Mouse (Mus musculus) neural tube, embryonic 13.5 days (tissue): ENCODE results near the gene 6820408C15Rik. TPM values are rescaled to one million over a fixed set of nuclear protein-coding genes. Genes with fewer than 3 reads are reported as not detected.
A peak's percentile ranks its signal among the peaks of the same experiment; 100 is the strongest.

Experiments
- ATAC-seq: fragments of 200-750 bp; cut with Nextera tagmentation; 2 replicates; pipeline ENCODE4 v1.8.0; 2017; ENCODE audit warnings: low read depth, mild to moderate bottlenecking, moderate TSS enrichment, moderate library complexity
- H3K27ac ChIP-seq: fragments of 300-500 bp; sonication (generic); replicated peaks from 2 replicates; pipeline ENCODE4 v1.5.1; 2015; ENCODE audit warnings: moderate library complexity, mild to moderate bottlenecking, inconsistent platforms
- H3K27me3 ChIP-seq: fragments of 300-500 bp; sonication (generic); 2 replicates; pipeline ENCODE4 v1.6.1; 2015; ENCODE audit warnings: mild to moderate bottlenecking, inconsistent platforms
- H3K36me3 ChIP-seq: fragments of 300-500 bp; sonication (generic); 2 replicates; pipeline ENCODE4 v1.6.1; 2015; ENCODE audit warnings: mild to moderate bottlenecking, inconsistent platforms
- H3K4me1 ChIP-seq: fragments of 300-500 bp; sonication (generic); replicated peaks from 2 replicates; pipeline ENCODE4 v1.6.1; 2015; ENCODE audit warnings: inconsistent platforms
- H3K4me2 ChIP-seq: fragments of 300-500 bp; sonication (generic); 2 replicates; pipeline ENCODE4 v1.6.1; 2015; ENCODE audit warnings: inconsistent platforms, mild to moderate bottlenecking, moderate library complexity
- H3K4me3 ChIP-seq: fragments of 300-500 bp; sonication (generic); 2 replicates; pipeline ENCODE4 v1.5.1; 2015; ENCODE audit warnings: mild to moderate bottlenecking, inconsistent platforms
- H3K9ac ChIP-seq: fragments of 300-500 bp; sonication (generic); 2 replicates; pipeline ENCODE4 v1.6.1; 2015; ENCODE audit warnings: moderate library complexity, mild to moderate bottlenecking, inconsistent platforms
- H3K9me3 ChIP-seq: fragments of 300-500 bp; sonication (generic); 2 replicates; pipeline ENCODE4 v1.6.1; 2016; ENCODE audit warnings: inconsistent platforms
- WGBS: fragments of 180-500 bp; shearing (Covaris S2); methylation state at CpG from one replicate; pipeline ENCODE4 v1.1.7; 2015; 5-methylcytosine and 5-hydroxymethylcytosine counted together
- polyA plus RNA-seq: library from polyadenylated mRNA; unstranded; fragments of >200 nt; fragmentation: Nextera tagmentation; extraction: Ambion mirVana; gene quantifications from 2 replicates; pipeline ENCODE4 v1.2.1, GENCODE M21; 2015

6820408C15Rik gene
- polyA plus RNA-seq = 0.67 and 0.83 TPM in 2 replicates

DNA sequence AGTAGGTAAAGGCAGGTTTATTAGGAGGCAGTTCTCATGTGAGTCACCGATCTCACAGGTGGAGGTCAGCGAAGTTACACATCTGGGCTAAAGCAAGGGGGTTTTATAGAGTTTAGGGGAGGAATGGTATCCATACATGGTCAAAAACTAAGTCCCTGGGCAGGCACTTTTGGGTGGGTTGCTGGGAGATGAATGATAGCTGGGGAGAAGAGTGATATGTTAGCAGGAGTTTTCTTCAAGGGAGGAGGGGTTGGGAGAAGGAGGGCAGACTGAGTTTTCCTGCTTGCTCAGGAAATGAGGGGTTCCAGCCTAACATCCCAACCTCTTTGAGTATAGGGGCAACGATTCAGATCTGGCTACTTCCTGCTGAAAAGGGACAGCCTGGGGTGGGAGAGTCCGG is at the start of gene 6820408C15Rik:
Gene 6820408C15Rik (plus strand): TSS at position 301 of the 400 bp plus-strand sequence.
- WGBS = 29% methylated on average over 4 of the region's 4 CpGs
- Histone ChIP-seq H3K4me2 (peak within 1 kb of the TSS; percentile 98), H3K9ac (peak within 1 kb of the TSS; percentile 96), H3K9me3 (no peaks in the 10 kb centered on the region), H3K4me3 (peak within 1 kb of the TSS; percentile 92), H3K36me3 (no peaks in the 10 kb centered on the region), H3K4me1 (peaks cover 45% of the 10 kb centered on the region), H3K27me3 (no peaks in the 10 kb centered on the region), H3K27ac (peak within 1 kb of the TSS; percentile 97)
- ATAC-seq = no peak

DNA sequence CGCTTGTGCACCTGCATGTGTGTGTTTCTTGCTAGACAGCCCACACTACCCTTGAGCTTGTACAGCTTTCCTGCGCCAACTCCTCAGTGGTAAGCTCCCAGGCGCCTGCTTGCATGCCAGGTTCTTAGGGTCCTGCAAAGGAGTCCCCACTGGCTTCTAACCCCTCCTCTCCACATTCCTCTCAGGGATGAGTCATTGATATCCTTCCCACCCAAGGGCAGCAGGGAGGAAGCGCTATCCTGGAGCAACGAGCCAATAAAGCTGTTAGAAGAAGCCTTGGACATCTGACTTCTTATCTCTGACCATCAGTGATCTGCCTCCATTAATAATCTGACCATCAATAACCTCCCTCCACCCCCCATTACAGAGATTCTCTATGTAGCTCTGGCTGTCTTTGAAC is 47.5 kb upstream of the 6820408C15Rik start:
- Histone ChIP-seq H3K4me1 (peaks cover 5% of the 10 kb centered on the region; the same call in 1 of the 2 replicates), H3K4me2 (no peak overlapping the region), H3K9me3 (no peaks in the 10 kb centered on the region), H3K27me3 (no peaks in the 10 kb centered on the region), H3K27ac (no peak overlapping the region), H3K4me3 (no peak overlapping the region), H3K36me3 (no peaks in the 10 kb centered on the region), H3K9ac (no peak overlapping the region)
- no peak for ATAC-seq
- 82% methylated on average over 5 of the region's 5 CpGs for WGBS

DNA sequence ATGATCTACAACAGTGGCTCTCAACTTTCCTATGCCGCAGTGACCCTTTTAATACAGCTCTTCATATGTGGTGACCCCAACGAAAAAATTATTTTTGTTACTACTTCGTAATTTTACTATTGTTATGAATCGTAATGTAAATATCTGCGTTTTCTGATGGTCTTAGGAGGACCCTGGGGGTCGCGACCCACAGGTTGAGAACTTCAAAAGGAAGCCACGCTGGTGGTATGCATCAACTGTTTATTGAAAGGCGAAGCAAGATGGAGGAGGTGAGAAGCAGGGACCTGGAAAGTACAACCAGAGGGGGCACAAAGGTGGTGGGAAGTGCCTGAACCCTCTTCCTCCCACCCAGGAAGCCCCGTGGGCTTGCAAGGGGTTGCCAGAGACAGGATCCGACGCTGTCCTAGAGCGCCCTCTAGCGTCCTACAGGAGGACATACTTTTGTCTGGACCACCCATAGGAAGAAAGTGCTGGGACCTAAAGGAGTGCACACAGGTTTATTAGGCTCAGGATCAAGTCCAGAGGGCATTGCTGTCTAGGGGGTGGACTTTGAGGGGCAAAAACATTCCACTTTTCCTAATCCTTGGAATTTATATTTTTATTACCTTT is 46.8 kb upstream of the 6820408C15Rik start:
- no peak overlapping the region; the same call in 1 of the 2 replicates for H3K4me2 ChIP-seq
- H3K27me3 ChIP-seq = no peaks in the 10 kb centered on the region
- no peak overlapping the region for H3K9ac ChIP-seq
- peak; percentile 29; the same call in 1 of the 2 replicates for ATAC-seq
- H3K27ac ChIP-seq = no peak overlapping the region
- 33% methylated on average over 14 of the region's 14 CpGs for WGBS
- peaks cover 3% of the 10 kb centered on the region; the same call in 1 of the 2 replicates for H3K4me1 ChIP-seq
- H3K4me3 ChIP-seq = no peak overlapping the region
- no peaks in the 10 kb centered on the region for H3K36me3 ChIP-seq
- no peaks in the 10 kb centered on the region for H3K9me3 ChIP-seq

DNA sequence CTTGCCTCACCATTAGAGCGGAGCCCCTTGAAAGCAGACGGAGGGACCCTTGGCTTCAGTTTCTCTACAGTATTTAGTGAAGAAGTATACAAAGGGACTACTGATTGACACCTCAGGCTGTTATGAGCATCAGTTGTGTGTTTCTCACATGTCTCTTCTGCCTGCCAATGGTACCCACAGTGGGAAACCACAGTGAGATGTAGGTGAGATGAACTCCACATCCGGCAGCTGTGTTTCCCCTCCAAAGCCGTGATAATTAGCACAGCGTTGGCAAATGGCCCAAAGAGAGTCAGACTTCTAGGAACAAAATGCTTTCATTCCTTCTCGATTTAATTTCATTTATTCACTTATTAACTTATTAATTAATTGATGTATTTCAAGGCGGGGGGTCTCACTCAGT is 43.3 kb upstream of the 6820408C15Rik start:
- H3K4me2 ChIP-seq = no peak overlapping the region
- H3K36me3 ChIP-seq = no peaks in the 10 kb centered on the region
- no peak overlapping the region for H3K27ac ChIP-seq
- no peak overlapping the region for H3K9ac ChIP-seq
- H3K4me3 ChIP-seq = no peak overlapping the region
- ATAC-seq = no peak
- peaks cover 26% of the 10 kb centered on the region for H3K4me1 ChIP-seq
- H3K9me3 ChIP-seq = no peaks in the 10 kb centered on the region
- WGBS = 87% methylated on average over 7 of the region's 7 CpGs
- no peaks in the 10 kb centered on the region for H3K27me3 ChIP-seq

DNA sequence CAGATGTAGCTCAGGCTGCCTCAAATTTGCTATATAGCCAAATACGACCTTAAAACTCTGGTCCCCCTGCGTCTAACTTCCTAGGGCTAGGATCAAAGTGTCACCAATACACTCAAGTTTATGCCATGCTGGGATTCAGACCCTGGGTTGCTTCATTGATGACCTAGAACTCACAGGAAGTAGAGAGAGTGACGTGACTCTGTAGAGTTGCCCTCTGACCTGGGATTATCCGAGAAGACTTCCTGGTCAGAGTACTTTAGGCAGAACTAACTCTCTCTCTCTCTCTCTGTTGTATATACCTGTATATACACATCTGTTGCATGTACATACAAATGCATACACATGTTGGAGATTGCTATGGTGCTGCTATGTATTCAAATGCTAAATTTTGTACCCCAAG is 42.7 kb upstream of the 6820408C15Rik start:
- peaks cover 26% of the 10 kb centered on the region for H3K4me1 ChIP-seq
- no peak for ATAC-seq
- H3K4me2 ChIP-seq = no peak overlapping the region
- WGBS = 75% methylated on average over 4 of the region's 4 CpGs
- H3K36me3 ChIP-seq = no peaks in the 10 kb centered on the region
- H3K9me3 ChIP-seq = no peaks in the 10 kb centered on the region
- H3K4me3 ChIP-seq = no peak overlapping the region
- H3K27me3 ChIP-seq = no peaks in the 10 kb centered on the region
- H3K27ac ChIP-seq = no peak overlapping the region
- no peak overlapping the region for H3K9ac ChIP-seq

DNA sequence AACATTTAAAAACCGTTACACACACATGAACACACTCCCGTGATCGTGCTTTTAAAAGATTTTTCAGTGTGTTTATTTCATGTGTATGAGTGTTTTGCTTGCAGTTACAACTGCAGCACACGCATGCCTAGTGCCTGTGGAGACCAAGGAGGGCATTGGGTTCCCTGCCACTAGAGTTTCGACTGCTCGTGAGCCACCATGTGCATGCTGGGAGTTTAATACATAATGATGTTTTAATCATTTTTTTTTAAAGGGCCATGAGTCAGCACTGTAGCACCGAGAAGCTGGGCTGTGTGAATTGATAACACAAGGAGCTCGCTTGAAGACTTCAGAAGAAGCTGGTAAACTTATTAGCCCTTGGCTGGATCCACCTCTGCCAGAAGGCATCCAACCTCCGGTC is 41.8 kb upstream of the 6820408C15Rik start:
- no peak for ATAC-seq
- no peak overlapping the region for H3K4me2 ChIP-seq
- no peaks in the 10 kb centered on the region for H3K27me3 ChIP-seq
- peaks cover 26% of the 10 kb centered on the region for H3K4me1 ChIP-seq
- WGBS = 79% methylated on average over 9 of the region's 9 CpGs
- no peaks in the 10 kb centered on the region for H3K9me3 ChIP-seq
- no peak overlapping the region for H3K4me3 ChIP-seq
- no peak overlapping the region for H3K9ac ChIP-seq
- H3K27ac ChIP-seq = no peak overlapping the region
- no peaks in the 10 kb centered on the region for H3K36me3 ChIP-seq

DNA sequence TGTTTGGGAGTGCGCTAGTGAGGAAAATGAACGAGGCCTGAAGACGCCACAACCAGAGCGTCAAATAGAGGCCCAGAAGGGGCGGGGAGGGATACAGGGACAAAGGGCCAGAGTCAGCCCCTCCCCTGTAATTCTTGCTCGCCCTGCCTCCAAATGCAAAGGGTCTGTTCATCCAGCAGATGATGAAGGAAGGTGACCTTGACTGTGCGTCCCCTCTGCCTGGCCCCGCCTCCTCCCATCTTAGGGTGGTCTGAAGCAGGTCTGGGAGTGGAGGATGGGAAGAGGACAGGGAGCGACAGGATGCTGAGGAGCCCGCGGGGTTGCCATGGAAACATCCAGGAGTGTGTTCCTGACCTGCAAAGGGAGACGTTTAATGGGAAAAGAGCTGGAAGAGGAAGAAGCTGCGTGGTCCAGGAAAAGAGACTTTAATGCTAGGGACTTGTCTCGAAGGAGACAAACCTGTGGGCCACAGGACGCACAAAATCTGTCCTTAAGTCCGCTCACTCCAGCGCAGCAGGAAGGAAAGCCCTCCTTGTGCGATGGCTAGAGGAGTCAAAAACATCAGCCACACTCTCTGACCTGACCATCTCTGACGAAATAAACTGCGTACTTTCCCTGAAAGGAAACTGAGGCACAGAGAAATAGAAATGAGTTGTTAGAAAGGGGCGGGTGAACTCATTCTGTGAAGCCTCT is 39.6 kb upstream of the 6820408C15Rik start:
- peak overlapping the region; percentile 68 for H3K9ac ChIP-seq
- H3K4me3 ChIP-seq = peak overlapping the region; percentile 40
- H3K27me3 ChIP-seq = no peaks in the 10 kb centered on the region
- H3K4me1 ChIP-seq = peaks cover 26% of the 10 kb centered on the region
- peak overlapping the region; percentile 94 for H3K27ac ChIP-seq
- H3K36me3 ChIP-seq = no peaks in the 10 kb centered on the region
- WGBS = 2% methylated on average over 21 of the region's 21 CpGs
- peak overlapping the region; percentile 59 for H3K4me2 ChIP-seq
- H3K9me3 ChIP-seq = no peaks in the 10 kb centered on the region
- peak; percentile 91 for ATAC-seq

DNA sequence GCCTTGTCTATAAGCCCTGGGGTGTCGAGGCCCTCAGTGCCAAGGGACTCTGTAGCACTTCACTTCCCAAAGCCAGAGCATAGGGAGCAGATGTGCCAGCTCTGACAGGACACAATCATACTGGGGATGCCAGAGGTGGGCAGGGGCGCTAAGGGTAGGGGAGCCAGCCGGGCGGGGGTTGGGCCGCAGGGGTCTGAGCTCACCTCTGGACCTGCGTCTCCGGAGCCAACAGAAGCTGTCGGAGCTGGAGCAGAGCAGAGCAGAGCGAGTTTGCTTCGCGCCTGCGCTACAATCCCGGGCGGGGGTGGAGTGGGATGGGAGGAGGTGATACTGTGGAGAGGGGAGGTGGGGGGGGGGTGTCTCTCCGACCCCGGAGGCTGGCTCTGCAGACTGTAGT is 39.0 kb upstream of the 6820408C15Rik start, which contains the start of gene Nrsn2:
Gene Nrsn2 (minus strand): TSS at position 294 of the 397 bp plus-strand sequence.
- WGBS = 1% methylated on average over 16 of the region's 16 CpGs
- Histone ChIP-seq H3K4me1 (peaks cover 26% of the 10 kb centered on the region), H3K36me3 (no peaks in the 10 kb centered on the region), H3K9me3 (no peaks in the 10 kb centered on the region), H3K27me3 (no peaks in the 10 kb centered on the region), H3K9ac (peak within 1 kb of the TSS; percentile 68), H3K4me3 (peak within 1 kb of the TSS; percentile 40), H3K27ac (peak within 1 kb of the TSS; percentile 94), H3K4me2 (peak within 1 kb of the TSS; percentile 59)
- peak; percentile 87 for ATAC-seq

DNA sequence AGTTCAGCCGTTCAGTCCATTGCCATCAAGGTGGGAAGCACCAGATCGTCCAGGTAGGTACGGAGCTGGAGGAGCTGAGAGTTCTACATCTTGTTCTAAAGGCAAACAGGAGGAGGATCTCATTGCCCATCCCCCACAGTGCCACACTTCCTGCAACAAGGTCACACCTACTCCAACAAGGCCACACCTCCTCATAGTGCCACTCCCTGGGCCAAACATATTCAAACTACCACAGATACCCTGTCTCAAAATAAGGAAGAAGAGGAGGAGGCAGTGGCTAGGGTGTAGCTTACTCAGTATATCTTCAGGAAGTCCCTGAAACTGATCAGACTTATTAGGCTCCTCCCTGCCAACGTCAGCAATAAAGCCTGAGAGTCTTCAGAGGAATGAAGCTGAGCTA is 31.2 kb upstream of the 6820408C15Rik start:
- no peak overlapping the region for H3K4me2 ChIP-seq
- no peak overlapping the region for H3K4me3 ChIP-seq
- no peaks in the 10 kb centered on the region for H3K4me1 ChIP-seq
- no peaks in the 10 kb centered on the region for H3K9me3 ChIP-seq
- no peak for ATAC-seq
- H3K27me3 ChIP-seq = no peaks in the 10 kb centered on the region
- no peak overlapping the region for H3K27ac ChIP-seq
- H3K36me3 ChIP-seq = no peaks in the 10 kb centered on the region
- H3K9ac ChIP-seq = no peak overlapping the region
- 87% methylated on average over 4 of the region's 4 CpGs for WGBS

DNA sequence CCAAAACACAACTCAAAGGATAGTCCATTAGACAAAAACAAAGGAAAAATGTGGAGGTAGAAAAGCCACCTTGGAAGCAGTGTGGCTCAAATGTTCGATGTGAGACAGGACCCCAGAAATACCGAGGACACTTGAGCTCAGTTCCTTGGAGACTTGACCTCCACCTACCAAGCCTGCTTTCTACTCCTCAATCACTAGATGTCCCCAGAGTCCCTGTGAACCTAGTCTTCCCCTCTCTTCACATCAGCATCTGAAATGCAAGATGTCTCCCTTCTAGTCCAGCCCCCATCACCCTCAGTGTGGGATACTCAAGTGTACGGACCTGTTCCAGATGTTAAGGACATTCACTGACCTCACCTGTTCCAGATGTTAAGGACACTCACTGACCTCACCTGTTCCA is 22.6 kb upstream of the 6820408C15Rik start:
- no peaks in the 10 kb centered on the region for H3K9me3 ChIP-seq
- peaks cover 32% of the 10 kb centered on the region for H3K4me1 ChIP-seq
- H3K4me2 ChIP-seq = peak overlapping the region; percentile 98; the same call in 1 of the 2 replicates
- peaks cover 14% of the 10 kb centered on the region for H3K36me3 ChIP-seq
- no peaks in the 10 kb centered on the region for H3K27me3 ChIP-seq
- H3K27ac ChIP-seq = no peak overlapping the region
- H3K4me3 ChIP-seq = no peak overlapping the region
- no peak for ATAC-seq
- 27% methylated on average over 3 of the region's 3 CpGs for WGBS
- no peak overlapping the region for H3K9ac ChIP-seq

DNA sequence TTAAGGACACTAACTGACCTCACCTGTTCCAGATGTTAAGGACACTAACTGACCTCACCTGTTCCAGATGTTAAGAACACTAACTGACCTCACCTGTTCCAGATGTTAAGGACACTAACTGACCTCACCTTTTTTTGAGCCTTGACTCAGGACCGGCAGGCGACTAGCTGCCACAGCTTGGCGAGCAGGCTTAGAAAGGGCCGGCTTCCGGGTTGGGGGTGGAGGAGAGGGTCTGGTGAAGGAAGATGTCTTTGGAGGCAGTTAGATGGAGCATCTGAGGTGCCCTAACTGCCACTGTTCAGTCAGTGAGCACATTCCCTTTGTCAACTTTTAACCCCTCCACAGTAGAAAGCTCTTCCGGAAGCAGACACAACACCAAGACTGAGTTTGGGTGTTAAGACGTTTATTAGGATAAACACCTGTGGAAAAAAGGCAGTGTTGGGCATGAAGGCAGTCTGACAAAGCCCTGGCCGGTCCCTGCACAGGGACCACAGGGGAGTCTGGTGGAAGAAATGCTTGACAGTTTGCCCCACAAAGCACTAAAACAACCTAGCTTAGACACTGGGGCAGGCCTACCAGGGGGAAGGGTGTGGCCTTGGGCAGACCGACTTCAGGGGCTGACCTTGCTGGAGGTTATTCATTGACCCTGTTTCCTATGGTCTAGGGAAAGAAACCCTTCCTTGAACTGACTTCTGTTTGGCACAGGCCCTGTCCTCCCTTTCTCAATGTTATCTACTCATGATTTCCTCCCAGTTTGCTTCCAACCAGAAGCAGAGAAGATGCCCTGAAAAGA is 22.0 kb upstream of the 6820408C15Rik start:
- 57% methylated on average over 9 of the region's 9 CpGs for WGBS
- no peak for ATAC-seq
- H3K27me3 ChIP-seq = no peaks in the 10 kb centered on the region
- H3K4me2 ChIP-seq = peak overlapping the region; percentile 98
- H3K4me3 ChIP-seq = peak overlapping the region; percentile 84
- H3K4me1 ChIP-seq = peaks cover 32% of the 10 kb centered on the region
- H3K9ac ChIP-seq = peak overlapping the region; percentile 39
- peaks cover 14% of the 10 kb centered on the region for H3K36me3 ChIP-seq
- no peaks in the 10 kb centered on the region for H3K9me3 ChIP-seq
- 0 out of 2 replicates have a peak overlapping the region, but pooled peaks have one; percentile 7 for H3K27ac ChIP-seq
